Mouse (Mus musculus): ENCODE data around the gene Hpn.

DNA sequence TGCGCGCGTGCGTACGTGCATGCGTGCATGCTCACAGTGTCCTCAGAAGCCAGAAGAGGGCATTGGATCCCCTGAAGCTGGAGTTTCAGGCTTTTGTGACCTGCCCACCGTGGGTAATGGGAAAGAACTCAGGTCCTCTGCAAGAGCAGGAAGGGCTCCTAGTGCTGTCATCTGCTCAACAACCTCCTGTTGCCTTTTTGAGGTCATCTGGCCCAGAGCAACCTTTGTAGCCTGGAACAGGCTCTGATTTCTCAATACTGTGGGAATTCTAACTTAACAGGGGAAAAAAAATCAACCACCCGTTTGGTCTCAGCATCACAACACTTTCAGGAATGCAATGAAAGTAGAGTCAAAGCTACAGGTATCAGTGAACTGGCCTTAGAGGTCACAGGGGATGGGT, 35.4 kb downstream of the Hpn start:
- TF ChIP-seq CTCF (IDR thresholded peaks at IDR 0.05; ENCODE audit: borderline replicate concordance, extremely low read depth, insufficient read depth, insufficient read length) (no peak), POLR2A (IDR thresholded peaks at IDR 0.05; ENCODE audit: borderline replicate concordance, extremely low read depth, insufficient read depth, insufficient read length, poor library complexity, severe bottlenecking) (no peak)

All from brain, embryonic 14.5 days (tissue).